In the genomic region with DNA sequence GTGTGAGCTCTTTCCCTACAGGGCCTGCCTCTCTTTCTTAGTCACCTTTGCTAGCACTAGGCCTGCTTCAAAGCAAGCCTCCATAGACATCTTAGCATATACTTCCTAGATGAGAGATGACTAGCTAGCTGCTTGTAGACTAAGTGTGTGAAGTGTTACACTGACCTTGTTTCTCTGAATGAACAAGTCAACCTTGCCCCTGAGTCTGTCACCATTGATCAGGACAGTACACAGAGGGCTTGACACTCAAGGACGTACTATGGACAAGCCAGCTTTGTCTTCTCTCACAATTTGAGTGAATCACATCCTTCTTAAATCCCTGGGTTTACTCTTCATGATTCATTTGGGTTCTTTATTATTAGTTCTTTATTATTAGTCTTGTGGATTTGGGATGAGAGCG, we compare ENCODE assay signal across 27 mouse cellular contexts.
"Had no signal": no experiment of that assay in that cellular context is flagged by ENCODE, and none has a peak within 500 bp of the region (broad histone marks: within the 10 kb centered on the region; RNA-seq: fewer than 3 reads in every experiment).

No protein-coding gene starts in this region.

- H3K4me1 ChIP-seq: hindbrain, embryonic 13.5 days had no signal

- DNase-seq: gastrocnemius, postnatal 10 days; gastrocnemius, postnatal 36 days; heart, adult 11 months; heart, adult 2 months; heart, postnatal 14 days; heart, postnatal 36 days; kidney, adult 11 months; kidney, adult 2 months; kidney, adult 9 months; kidney, postnatal 14 days; kidney, postnatal 36 days; layer of hippocampus, adult 9-11 months; layer of hippocampus, postnatal 36 days; left cerebral cortex, postnatal 4 days had no signal

- H3K4me3 ChIP-seq: heart, adult 2 months; heart, embryonic 13.5 days; heart, embryonic 15.5 days; hindbrain, embryonic 13.5 days; hindbrain, embryonic 15.5 days; kidney, embryonic 15.5 days; limb, embryonic 13.5 days; limb, embryonic 15.5 days; liver, embryonic 12.5 days had no signal

- H3K27ac ChIP-seq: heart, embryonic 13.5 days; hindbrain, embryonic 13.5 days; hindbrain, embryonic 15.5 days; hindbrain, postnatal 0 days; kidney, embryonic 15.5 days; kidney, postnatal 0 days; liver, embryonic 12.5 days; liver, embryonic 14.5 days had no signal

- H3K9me3 ChIP-seq: heart, embryonic 13.5 days; heart, embryonic 15.5 days; hindbrain, embryonic 13.5 days; hindbrain, embryonic 15.5 days; kidney, embryonic 15.5 days; limb, embryonic 13.5 days; limb, embryonic 15.5 days; liver, embryonic 12.5 days had no signal

- H3K27me3 ChIP-seq: heart, embryonic 13.5 days; heart, embryonic 15.5 days; hindbrain, embryonic 13.5 days; hindbrain, embryonic 15.5 days; kidney, embryonic 15.5 days; limb, embryonic 13.5 days; limb, embryonic 15.5 days; liver, embryonic 12.5 days had no signal

- H3K9ac ChIP-seq: heart, embryonic 13.5 days; heart, embryonic 15.5 days; hindbrain, embryonic 13.5 days; hindbrain, embryonic 15.5 days; kidney, embryonic 15.5 days; limb, embryonic 13.5 days; limb, embryonic 15.5 days; liver, embryonic 12.5 days; liver, embryonic 14.5 days had no signal

- H3K4me2 ChIP-seq: heart, embryonic 11.5 days; heart, embryonic 13.5 days; heart, embryonic 15.5 days; hindbrain, embryonic 13.5 days; hindbrain, embryonic 15.5 days; kidney, embryonic 15.5 days; limb, embryonic 13.5 days; limb, embryonic 15.5 days; liver, embryonic 12.5 days had no signal

- ATAC-seq: hindbrain, postnatal 0 days; intestine, embryonic 16.5 days; liver, embryonic 12.5 days had no signal

- H3K36me3 ChIP-seq: hindbrain, embryonic 15.5 days had no signal
